Mouse (Mus musculus): Measurements from ENCODE around the gene Bcl2a1d. TPM values are rescaled to one million over a fixed set of nuclear protein-coding genes. Genes with fewer than 3 reads are reported as not detected.

Bcl2a1d gene
- polyA plus RNA-seq (2014; fragmentation: Illumina TruSeq; extraction: RNeasy Lipid Tissue Mini Kit (QIAGEN cat#74804); ENCODE audit: low read depth, low replicate concordance): 1.7 TPM

GRCm38 (mm10) chr9:88731728-88732127 is at the start of gene Bcl2a1d:
Gene Bcl2a1d (minus strand): TSS chr9:88731914.

GRCm38 (mm10) chr9:88719989-88720537 is 11.7 kb downstream of the Bcl2a1d start, which contains the start of gene Mthfsl:
Gene Mthfsl (minus strand): TSS chr9:88720296.

Other genes starting within 250 kb of the Bcl2a1d start
- 165 TPM for gene Syncrip, start 249.3 kb downstream of the Bcl2a1d start, polyA plus RNA-seq (2014; fragmentation: Illumina TruSeq; extraction: RNeasy Lipid Tissue Mini Kit (QIAGEN cat#74804); ENCODE audit: low read depth, low replicate concordance)
- 17.5 TPM for gene Zfp949, start 183.9 kb downstream of the Bcl2a1d start, polyA plus RNA-seq (2014; fragmentation: Illumina TruSeq; extraction: RNeasy Lipid Tissue Mini Kit (QIAGEN cat#74804); ENCODE audit: low read depth, low replicate concordance)
- not detected for gene Trim43a, start 151.0 kb downstream of the Bcl2a1d start, polyA plus RNA-seq (2014; fragmentation: Illumina TruSeq; extraction: RNeasy Lipid Tissue Mini Kit (QIAGEN cat#74804); ENCODE audit: low read depth, low replicate concordance)
- gene Mthfsl, start 11.6 kb downstream of the Bcl2a1d start, polyA plus RNA-seq (2014; fragmentation: Illumina TruSeq; extraction: RNeasy Lipid Tissue Mini Kit (QIAGEN cat#74804); ENCODE audit: low read depth, low replicate concordance): 77.6 TPM
- not detected for gene Trim43c, start 107.2 kb upstream of the Bcl2a1d start, polyA plus RNA-seq (2014; fragmentation: Illumina TruSeq; extraction: RNeasy Lipid Tissue Mini Kit (QIAGEN cat#74804); ENCODE audit: low read depth, low replicate concordance)
- 1.2 TPM for gene Bcl2a1a, start 225.0 kb upstream of the Bcl2a1d start, polyA plus RNA-seq (2014; fragmentation: Illumina TruSeq; extraction: RNeasy Lipid Tissue Mini Kit (QIAGEN cat#74804); ENCODE audit: low read depth, low replicate concordance)